Mouse (Mus musculus): ENCODE measurements around the gene Smcr8. TPM values are rescaled to one million over a fixed set of nuclear protein-coding genes. Genes with fewer than 3 reads are reported as not detected.
A peak's percentile ranks its signal among the peaks of the same experiment; 100 is the strongest.

Gene Smcr8
- total RNA-seq, 4 experiments from 2014 or later: 14.0 to 18.0 (median 15.8) TPM

Small RNA genes within 50 kb of the gene (microRNA-seq; reads per million reads assigned to microRNA genes)
- 2.8 reads per million, percentile 1 among the genes with 10 or more reads in this experiment for gene Mir5100

Other genes starting within 250 kb of the Smcr8 start
- gene Alkbh5, start 241.1 kb upstream of the Smcr8 start, total RNA-seq (2022): 10 to 100 TPM; 81.3 to 88.8 (median 82.6) TPM
- gene Llgl1, start 77.8 kb upstream of the Smcr8 start, total RNA-seq (2022): 10 to 100 TPM; 11.0 to 14.5 (median 11.9) TPM
- 100 to 1,000 TPM; 124 to 147 (median 134) TPM for gene Flii, start 50.3 kb upstream of the Smcr8 start, total RNA-seq (2022)
- 10 to 100 TPM; 37.3 to 51.5 (median 39.8) TPM for gene Mief2, start 49.1 kb upstream of the Smcr8 start, total RNA-seq (2022)
- gene Top3a, start 159 bp upstream of the Smcr8 start, total RNA-seq (2022): 1 to 10 TPM; 3.9 to 6.1 (median 4.8) TPM
- 10 to 100 TPM in 2 of 4 experiments, 1 to 10 TPM in 2; 6.4 to 16.4 (median 10.4) TPM for gene Shmt1, start 34.2 kb downstream of the Smcr8 start, total RNA-seq (2022)
- gene Dhrs7b, start 53.1 kb downstream of the Smcr8 start, total RNA-seq (2022): 10 to 100 TPM; 19.9 to 23.9 (median 21.3) TPM
- 10 to 100 TPM; 29.8 to 35.3 (median 31.1) TPM for gene Tmem11, start 101.7 kb downstream of the Smcr8 start, total RNA-seq (2022)
- 10 to 100 TPM in 2 of 4 experiments, 1 to 10 TPM in 2; 8.6 to 15.0 (median 11.0) TPM for gene Natd1, start 137.2 kb downstream of the Smcr8 start, total RNA-seq (2022)
- gene Map2k3, start 154.5 kb downstream of the Smcr8 start, total RNA-seq (2022): 10 to 100 TPM; 74.6 to 80.8 (median 77.0) TPM
- 10 to 100 TPM; 23.1 to 32.7 (median 25.0) TPM for gene Kcnj12, start 245.0 kb downstream of the Smcr8 start, total RNA-seq (2022)